Mouse (Mus musculus) retina, embryonic 14.5 days (tissue): ENCODE measurements around the gene Rbm6.
A peak's percentile ranks its signal among the peaks of the same experiment; 100 is the strongest.

Experiments used
- DNase-seq: peaks from one replicate; pipeline ENCODE4 v3.0.0-alpha.2; 2015; ENCODE audit warnings: low spot score

Gene Rbm6

DNA sequence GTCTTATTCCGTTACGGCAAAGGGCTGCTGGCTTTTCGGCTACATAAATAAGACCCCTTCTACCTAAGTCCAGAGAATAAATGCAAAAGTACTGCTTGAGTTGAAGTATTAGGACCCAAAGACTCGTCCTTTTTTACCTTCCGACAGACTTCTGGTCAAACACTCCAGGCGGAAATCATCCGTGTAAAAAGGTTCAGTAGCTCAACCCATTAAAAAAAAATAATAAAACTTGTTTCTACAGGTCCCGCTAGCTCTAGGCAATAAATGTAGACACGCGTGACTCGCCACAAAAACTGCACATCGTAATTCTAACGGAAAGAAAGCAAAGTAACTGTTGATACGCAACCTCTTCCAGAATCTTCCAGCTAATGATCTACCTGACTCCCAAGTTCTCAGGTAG, at the start of gene Rbm6:
Gene Rbm6 (minus strand): TSS at position 101 of the 400 bp plus-strand sequence.
- DNase-seq = no peak

DNA sequence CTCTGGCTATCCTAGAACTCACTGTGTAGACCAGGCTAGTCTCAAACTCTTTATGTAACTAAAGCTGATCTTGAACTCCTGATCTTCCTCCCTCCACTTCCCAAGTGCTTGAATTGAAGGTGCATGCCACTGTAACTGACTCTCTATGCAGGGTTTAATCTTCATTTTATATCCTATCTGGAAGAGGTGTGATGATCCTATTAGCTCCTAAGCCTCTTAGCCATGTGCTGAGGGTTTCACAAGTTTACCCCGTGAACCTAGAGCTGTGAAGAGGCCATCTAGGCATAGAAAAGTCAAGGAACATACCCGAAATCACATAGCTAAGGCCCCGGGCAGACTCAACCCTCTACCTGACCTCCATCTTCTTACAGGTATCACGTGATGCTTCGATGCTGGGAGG, 46.4 kb upstream of the Rbm6 start:
- no peak for DNase-seq

DNA sequence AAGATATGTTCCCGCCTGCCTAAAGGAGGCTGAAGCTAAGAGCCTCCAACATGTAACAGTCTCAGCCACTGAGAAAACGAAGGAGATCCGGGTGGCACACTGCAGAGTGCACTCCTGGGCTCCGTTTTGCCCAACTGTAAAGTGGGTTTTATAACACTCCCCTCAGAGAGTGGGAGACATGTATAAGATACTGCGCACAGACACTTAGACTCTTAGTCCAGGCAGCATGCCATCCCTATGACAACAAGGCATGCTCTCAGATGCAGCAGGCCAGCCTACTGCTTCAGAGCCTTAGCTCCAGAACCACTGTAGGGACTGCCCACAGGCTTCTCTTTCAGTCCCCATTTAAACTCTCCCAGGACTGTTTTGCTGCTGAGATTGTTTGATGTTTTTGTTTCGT, 45.8 kb upstream of the Rbm6 start:
- no peak for DNase-seq

DNA sequence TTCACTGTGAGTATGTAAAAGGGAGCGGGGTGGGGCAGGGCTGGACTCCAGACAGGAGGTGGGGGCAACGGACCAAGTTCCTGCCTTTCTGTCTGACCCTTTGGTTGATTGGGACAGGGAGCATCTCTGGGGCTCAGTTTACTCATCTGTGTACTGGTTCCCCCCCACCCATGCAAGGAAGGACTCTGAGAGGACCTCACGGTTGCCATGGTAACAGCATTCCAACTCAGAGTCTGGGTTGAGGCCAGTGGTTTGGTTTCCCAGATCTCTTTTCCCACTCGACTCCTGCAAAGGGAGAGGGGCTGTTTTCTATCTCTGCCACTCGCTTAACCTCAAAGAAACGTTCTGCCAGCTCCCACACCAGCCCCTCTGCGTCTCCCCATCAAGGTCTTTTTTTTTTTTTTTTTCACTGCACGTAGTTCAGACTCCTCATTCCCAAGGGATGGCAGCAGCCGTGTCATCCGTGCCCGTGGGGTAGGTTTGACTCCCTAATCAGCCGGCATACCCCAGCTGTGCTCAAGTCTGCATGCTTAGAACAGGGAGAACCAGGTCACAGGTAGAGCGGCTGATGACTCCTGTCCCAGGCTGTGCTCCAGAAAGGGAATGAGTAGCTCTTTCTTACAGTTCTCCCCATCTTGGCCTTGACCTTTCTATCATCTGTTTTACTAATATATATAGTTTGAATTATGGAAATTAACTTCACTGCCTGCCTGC, 45.0 kb upstream of the Rbm6 start:
- peak; percentile 70 for DNase-seq

DNA sequence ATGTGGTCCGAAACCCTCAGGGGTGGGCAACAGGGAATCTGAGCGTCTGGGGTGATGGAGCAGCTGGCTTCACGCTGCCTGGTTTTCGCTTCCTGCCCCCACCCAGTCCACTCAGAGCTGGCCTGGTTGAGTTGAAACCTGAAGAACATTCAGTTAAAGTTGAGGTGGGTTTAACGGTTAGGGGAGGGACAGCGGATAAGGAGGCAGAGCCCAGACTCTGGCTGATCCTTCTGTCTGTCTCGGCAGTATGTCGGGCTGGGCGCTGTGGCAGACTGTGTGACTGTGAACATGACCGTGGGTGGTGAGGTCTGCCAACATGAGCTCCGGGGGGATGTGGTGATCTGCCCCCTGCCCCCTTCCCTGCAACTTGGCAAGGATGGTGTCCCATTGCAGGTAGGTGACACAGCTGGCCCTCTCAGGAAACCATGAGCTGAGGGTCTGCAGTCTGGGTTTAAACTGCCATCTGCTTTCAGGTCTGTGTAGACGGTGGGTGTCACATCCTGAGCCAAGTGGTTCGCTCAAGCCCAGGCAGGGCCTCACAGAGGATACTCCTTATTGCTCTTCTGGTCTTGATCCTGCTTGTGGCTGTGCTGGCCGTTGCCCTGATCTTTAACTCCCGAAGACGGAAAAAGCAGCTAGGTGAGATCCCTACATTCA, 41.9 kb upstream of the Rbm6 start:
- DNase-seq = no peak

DNA sequence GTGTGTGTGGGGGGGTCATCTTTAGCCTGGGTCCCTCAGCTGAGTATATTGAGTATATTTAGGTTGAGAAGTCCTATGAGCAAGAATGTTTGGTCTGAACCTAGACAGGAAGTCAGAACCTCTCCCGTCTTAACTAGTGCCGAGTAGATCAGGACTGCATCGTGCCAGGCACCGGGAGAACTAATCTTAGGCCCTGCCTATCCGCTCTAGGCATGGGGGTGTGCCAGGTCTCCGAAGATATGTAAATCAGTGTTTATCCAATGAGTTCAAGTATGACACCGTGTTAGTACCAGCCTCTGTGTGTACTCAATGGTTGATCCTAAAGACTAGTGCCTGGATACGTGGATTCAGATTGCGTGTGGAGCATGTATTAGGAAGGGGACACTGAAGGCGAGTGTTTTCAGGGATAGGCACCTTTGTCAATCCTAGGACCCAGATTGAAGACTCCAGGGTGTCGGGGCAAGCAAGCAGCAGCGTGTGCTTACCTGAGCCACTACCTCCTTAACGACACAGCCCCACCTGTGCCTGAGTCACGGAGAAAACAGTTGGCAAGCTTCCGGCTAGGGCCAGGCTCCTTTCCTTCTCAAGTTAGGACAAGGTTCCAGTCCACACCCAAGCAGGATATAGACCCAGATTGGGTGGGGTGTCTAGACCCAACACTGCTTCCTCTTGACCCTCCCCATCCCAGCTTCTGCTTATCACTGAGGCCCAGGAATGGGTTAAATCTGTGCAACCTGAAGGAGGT, 37.2 kb upstream of the Rbm6 start:
- no peak for DNase-seq

DNA sequence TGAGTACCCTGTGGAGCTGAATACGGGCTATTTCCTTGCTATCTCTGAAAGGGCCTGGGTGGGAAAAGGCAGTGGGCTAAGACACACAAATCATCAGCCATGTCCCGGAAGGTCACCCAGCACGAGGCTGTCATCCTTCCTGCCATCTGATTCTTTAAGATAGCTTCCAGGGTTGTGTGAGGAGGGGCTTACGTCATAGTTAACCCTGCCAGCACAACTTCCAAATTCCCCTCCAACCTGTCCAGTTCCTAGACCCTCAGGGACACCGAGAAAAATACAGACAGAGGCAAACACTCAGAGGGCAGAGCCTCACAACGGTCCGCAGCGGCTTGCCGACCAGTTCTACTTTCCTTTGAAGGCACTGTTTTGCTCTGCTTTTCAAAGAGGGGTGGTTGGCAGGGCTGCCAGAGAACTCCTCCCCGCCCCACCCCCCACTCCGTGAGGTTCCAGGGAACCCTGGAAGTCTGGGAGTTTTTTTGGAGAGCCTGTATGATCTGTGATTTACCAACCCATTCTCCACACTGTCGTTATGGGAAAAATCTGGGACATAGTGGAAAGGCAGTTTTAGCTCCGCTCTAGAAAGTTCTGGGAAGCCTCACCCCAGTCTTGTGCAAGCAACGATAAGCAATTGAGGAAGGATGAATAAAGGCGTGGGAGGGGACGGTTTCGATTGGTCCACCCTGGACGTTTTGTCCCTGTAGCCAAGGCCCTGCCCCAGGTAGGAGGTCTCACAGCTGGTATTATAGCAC, 35.5 kb upstream of the Rbm6 start:
- no peak for DNase-seq

DNA sequence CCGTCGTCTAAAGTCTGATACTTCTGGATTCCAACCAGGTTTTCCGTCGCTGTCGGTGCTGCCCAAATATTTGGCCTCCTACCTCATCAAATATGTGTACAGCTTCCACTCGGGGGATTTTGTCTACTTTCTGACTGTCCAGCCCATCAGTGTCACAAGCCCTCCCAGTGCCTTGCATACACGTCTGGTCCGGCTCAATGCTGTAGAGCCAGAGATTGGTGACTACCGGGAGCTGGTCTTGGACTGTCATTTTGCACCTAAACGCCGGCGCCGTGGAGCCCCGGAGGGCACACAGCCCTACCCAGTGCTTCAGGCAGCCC, 34.7 kb upstream of the Rbm6 start:
- DNase-seq = no peak

DNA sequence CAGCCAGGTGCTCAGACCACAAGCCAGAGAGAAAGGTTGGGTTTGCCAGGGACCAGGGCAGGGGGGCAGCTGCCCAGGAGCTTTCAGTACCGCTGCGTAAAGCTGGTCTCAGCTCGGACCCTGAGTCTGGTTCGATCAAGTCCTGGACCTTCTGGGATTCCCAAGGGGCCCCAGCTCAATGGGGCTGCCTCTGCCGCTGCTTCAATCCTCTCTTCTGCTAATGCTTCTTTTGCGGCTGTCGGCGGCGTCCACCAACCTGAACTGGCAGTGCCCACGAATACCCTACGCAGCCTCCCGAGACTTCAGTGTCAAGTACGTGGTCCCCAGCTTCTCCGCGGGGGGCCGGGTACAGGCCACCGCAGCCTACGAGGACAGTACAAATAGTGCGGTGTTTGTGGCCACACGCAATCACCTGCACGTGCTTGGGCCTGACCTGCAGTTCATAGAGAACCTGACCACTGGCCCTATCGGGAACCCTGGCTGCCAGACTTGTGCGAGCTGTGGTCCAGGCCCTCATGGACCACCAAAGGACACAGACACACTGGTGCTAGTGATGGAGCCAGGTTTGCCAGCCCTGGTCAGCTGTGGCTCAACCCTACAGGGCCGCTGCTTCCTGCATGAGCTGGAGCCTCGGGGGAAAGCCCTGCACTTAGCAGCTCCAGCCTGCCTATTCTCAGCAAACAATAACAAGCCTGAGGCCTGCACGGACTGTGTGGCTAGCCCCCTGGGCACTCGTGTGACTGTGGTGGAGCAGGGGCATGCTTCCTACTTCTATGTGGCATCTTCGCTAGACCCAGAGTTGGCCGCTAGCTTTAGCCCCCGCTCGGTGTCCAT, 34.1 kb upstream of the Rbm6 start:
- DNase-seq = no peak

DNA sequence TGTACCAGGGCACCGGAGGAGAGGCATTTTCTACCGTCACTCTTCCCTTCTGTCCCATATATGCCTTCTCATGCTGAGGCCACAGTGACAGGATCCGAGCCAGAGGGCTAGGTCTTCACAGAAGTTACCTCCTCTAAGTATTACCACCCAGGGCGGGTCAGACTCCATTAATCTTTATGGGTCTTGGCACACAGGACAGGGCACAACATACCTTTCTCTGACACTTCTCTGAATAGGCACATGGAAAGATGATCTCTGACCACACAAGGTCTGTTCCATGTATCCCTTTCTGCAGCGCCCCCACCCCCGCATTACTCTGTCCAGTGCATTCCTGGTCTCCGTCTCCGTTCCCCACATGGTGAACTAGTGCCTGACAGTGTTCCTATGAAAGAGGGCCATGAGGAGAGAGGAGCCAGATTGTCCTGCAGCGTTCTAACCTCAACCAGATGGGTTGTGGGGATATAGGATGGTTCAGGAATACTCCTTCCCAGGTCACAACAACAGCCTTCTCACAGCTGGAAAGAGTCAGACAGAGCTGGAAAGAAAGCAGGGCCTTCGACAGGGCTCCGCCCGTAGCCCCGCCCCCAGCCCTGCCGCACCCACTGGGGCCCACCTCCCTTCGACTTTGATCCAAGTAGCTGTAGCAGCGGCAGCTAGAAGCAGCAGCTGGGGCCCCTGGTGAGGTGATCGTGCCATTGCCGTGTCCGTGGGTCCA, 33.4 kb upstream of the Rbm6 start, which contains the start of gene Mst1r:
Gene Mst1r (plus strand): TSS at position 622 of the 715 bp plus-strand sequence.
- peak; percentile 68 for DNase-seq

DNA sequence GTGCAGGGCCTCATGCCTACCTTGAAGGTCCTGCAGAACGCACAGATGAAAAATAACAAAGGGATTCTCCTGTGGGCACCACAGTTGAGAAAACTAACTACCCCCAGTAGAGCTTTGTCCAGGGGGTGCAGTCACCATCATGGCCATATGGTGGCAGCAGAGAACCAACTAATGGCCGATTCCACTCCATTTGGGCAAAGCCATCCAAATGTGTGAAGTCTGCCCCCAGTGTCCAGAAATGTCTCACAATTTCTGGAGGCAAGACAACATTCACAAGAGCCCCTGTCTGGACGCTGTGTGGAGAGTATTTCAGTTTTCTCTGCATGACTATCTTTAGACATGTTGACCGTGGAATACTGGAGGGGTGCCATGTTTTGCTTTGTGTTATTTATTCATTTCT, 31.7 kb upstream of the Rbm6 start:
- peak; percentile 96 for DNase-seq

DNA sequence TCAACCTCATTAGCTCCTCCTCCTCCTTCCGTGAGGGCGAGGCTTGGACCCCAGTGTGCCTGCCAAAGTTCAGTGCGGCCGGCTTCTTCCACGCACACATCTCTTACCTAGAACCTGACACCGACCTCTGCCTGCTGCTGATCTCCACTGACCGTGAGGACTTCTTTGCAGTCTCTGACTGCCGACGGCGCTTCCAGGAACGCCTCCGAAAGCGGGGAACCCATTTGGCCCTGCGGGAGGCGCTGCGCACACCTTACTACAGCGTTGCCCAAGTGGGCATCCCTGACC, 28.5 kb upstream of the Rbm6 start:
- DNase-seq = no peak

DNA sequence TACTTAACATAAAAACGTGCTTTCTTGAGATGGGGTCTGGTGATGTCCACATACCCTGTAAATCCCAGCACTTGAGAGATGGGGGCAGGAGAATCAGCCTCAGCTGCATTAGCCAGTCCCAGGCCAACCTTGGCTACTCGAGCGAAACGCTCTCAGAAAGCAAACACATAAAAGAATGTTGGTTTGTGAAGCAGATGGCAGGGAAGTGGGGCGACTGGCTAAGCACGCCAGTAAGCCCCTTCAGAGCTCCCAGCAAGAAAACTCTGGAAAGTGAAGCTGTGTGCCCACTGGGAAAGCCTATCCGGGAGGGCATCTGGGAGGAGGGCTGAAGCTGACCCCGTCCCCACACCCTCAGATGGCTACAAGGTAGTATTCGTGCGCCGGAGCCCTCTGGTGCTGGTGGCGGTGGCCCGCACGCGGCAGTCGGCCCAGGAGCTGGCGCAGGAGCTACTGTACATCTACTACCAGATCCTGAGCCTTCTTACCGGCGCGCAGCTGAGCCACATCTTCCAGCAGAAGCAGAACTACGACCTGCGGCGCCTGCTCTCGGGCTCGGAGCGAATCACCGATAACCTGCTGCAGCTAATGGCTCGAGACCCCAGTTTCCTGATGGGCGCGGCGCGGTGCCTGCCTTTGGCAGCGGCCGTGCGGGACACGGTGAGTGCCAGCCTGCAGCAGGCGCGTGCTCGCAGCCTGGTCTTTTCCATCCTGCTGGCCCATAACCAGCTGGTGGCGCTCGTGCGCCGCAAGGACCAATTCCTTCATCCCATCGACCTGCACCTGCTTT, 28.0 kb upstream of the Rbm6 start:
- peak; percentile 90 for DNase-seq

DNA sequence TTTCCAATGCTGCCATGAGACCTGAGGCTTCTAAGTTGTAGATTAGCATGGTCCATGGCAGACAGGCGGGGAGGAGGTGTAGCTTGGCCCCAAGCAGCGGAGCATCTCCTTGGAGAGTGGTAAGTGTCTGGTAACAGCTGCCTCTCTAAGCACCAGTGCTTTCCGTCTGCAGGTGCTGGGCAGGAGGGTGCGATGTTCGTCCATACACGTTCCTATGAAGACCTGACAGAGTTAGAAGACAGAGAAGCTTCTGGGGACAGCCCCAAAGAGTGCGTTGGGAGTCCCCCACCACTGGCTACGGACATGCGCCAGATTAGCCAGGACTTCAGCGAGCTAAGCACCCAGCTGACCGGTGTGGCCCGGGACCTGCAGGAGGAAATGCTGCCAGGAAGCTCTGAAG, 26.8 kb upstream of the Rbm6 start:
- no peak for DNase-seq

DNA sequence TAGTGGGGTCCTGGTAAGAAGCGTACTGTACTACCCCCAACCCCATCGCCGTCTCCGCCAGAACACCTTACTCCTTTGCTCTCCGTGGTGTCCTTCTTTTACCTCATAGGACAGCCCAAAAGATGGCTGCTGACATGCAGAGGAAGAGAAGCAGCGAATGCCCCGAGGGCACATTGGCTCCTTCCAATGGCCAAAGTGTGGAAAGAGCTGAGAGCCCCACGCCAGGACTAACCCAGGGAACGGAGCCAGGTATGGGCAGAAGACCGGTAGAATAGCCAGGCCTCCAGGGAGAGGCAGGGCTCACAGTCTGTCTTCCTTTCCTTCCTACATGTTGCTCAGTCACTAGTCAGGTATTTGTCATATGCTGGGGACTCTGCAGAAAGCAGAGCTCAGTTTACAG, 25.5 kb upstream of the Rbm6 start:
- no peak for DNase-seq

DNA sequence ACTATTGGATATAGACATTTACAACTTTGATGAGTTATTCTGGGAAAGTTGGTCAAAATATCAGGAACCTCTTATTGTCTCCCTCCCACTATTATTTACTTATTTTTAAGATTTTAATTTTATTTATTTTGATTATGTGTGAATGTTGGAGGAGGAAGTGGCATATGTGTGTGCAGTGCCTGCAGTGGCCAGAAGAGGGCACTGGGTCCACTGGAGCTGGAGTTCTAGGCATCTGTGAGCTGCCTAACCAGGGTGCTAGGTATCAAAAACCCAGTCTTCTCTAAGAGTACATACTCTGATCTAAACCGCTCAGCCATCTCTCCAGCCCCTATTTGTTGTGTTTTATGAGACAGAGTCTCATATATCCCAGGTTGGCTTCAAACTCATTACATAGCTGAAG, 18.0 kb upstream of the Rbm6 start:
- DNase-seq = peak; percentile 23

DNA sequence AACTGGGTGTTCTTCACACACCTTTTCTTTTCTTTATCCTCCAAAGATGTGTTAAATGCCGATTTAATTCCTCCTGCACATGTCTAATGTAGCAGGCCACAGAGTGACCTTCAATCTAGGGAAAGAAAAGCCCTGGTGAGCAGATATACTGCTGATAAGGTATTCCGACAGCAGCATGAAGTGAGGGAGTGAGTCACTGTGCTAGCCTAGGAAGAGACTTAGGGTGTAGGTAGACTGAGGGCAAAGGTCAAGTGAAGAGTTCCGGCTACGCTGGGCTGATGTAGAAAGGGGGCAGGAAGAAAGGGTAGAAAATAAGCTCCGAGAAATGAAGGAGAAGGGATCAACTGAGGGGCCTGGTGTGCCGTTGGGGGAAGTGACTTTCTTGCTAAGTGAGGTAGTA, 17.2 kb upstream of the Rbm6 start:
- no peak for DNase-seq

DNA sequence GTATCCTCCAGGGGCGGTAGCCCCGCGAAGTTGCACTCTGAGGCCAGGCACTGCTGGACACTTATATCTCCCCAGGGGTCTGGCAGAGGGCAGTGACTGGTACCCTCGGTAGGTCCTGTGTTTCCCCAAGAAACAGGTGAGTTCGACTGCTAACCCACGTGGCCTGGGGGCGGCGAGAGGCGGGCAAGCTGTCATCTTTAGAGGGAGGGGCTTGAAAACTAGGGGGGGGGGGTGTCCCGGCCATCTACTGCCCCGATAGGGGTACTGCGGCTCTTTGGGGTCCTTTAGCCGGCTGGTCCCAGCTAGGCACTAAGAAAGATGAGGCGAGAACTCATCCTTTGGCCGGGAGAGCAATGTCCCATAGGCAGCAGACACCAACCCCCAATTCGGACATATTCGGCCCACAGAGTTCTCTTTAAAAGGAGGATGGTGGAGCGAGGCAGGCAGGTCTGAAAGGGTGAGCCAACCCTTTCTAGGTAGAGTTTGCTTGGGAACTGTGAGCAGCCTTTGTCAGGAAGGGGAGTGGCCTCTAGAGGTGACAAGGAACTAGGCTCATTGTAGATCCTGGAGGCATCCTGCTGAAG, 15.3 kb upstream of the Rbm6 start:
- DNase-seq = peak; percentile 57

DNA sequence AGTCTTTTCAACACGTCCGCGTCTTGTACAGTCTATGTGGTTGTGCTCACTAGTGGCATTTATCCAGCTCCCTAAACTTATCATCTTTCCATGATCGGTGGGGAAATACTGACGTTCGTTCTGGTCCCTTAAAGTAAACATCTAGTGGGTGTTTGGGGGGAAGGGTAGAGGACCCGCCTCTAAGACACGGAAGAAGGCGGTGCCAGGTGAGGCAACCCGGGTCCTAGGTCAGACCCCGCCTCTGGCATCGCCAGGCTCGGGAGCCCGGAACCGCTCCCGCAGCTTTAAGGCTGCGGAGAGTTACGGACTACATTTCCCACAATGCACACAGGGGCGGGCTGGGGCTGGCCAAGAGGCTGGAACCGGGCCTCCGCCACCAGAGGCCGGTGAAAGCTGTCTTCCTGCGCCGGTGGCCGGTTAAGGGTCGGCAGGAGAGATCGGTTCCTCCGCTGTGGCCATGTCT, 14.8 kb upstream of the Rbm6 start, which contains the start of gene Mon1a:
Gene Mon1a (plus strand): TSS at position 348 of the 463 bp plus-strand sequence.
- peak; percentile 85 for DNase-seq

DNA sequence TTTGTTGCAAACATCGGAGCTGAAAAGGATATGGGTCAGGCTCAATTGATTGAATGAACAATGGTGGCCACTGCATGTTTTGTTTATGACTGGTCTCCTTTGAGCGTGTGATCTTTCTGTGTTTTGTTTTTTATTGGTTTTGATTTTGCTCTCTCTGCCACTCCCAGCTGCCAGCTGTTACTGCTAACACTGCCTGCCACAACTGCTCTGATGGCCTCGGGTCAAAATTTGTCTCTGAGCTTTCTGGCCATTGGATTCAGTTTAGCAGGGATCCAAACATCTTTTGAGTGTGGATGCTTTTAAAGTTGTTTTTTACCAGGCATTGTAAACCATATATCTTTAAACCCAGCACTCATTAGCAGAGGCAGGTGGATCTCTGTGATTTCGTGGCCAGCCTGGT, 7.4 kb upstream of the Rbm6 start:
- DNase-seq = no peak
